Mouse (Mus musculus): ENCODE data around the gene Tmem30b. TPM values are rescaled to one million over a fixed set of nuclear protein-coding genes. Genes with fewer than 3 reads are reported as not detected.

The Tmem30b gene
- polyA plus RNA-seq, 1 experiment from 2014 or later, result 2.4 TPM

DNA sequence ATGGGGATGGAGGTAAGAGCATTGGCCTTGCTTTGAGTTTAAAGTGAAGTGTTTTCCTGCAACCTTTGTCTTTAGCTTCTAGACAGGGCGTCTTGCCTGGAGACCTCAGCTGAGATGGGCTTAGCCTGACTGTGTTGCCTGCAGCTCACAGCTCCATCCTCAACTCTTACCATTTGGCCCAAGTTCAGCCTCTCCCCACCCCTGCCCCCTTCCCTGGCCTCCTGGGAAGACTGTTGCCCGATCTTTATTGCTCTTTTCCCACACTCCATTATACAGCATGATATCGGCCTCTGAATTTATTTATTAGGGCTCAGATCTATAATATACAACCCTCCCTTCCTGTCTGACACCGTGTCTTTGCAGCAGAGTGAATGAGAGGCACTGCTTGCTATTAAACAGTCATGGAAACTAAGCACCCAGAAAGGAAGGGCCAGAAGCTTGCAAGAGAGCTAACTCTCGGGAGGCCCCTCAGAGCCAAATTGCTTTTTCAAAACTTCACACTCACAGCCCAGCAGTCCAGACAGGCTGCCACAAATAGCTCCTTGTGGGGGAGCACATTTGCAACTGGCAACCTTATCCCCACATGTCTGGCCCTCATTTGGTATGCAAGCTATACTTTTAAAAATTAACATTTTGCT, 45.4 kb downstream of the Tmem30b start:
- DNase-seq (ENCODE audit: low spot score), result no peak
- Histone ChIP-seq H3K36me3 (no peaks in the 10 kb centered on the region), H3K4me3 (no peak overlapping the region), H3K27me3 (ENCODE audit: insufficient read depth, poor library complexity, severe bottlenecking) (no peaks in the 10 kb centered on the region), H3K27ac (peak overlapping the region; percentile 59), H3K9me3 (no peaks in the 10 kb centered on the region), H3K4me1 (peaks cover 12% of the 10 kb centered on the region)
- WGBS, result 48% methylated on average over 5 of the region's 5 CpGs

DNA sequence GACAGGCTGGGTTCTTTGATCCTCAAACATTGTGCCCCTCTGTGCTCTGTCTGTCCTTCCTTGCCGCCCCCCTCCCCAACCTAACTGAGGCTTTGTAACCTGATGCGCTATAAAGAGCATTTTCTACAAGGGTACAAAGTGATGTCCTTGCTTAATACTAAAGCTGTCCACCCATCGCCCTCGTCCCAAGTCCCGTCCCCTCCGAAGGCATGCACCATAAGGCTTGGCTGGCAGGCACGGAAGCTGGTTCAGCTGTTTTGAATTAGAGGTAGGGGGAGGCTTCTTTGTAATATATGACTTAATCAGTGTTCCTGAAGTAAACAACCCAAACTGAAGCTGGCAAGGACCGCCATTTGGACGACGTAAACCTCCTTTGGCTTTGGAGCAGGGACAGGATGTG, 51.0 kb downstream of the Tmem30b start:
- WGBS, result 81% methylated on average over 10 of the region's 10 CpGs
- H3K27ac ChIP-seq, result no peak overlapping the region
- H3K4me1 ChIP-seq, result no peaks in the 10 kb centered on the region
- no peaks in the 10 kb centered on the region for H3K9me3 ChIP-seq
- no peaks in the 10 kb centered on the region for H3K27me3 ChIP-seq (ENCODE audit: insufficient read depth, poor library complexity, severe bottlenecking)
- DNase-seq (ENCODE audit: low spot score), result no peak
- no peaks in the 10 kb centered on the region for H3K36me3 ChIP-seq
- H3K4me3 ChIP-seq, result no peak overlapping the region

DNA sequence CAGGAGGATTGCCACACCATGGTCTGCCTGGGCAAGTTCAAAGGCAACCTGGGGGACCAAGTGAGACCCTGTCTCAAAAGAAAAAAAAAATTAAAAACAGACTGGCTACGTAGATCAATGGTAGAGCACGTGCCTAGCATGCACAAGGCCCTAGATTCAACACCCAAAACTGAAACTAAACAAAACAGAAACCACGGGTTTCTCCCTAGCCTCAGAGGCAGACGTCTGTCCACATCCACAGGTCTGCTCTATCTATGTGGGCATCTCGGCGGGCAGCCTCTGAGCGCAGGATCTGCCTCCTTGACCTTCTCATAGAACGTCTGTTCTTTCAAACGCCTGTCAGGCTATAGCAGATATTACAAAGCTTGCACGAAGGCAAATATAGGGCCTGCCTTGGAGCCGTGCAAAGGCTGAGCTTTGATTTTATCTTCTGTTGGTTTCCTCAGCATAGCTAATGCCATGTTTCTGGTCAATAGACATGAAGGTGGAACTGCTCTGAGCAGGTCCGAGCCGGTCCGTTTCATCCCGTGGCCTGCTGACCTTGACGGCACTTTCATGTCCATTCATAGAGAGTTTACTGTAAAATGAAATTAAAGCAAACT, 52.2 kb downstream of the Tmem30b start:
- Histone ChIP-seq H3K4me1 (no peaks in the 10 kb centered on the region), H3K27ac (no peak overlapping the region), H3K4me3 (no peak overlapping the region), H3K36me3 (no peaks in the 10 kb centered on the region), H3K27me3 (ENCODE audit: insufficient read depth, poor library complexity, severe bottlenecking) (no peaks in the 10 kb centered on the region), H3K9me3 (no peaks in the 10 kb centered on the region)
- no peak for DNase-seq (ENCODE audit: low spot score)
- WGBS, result 84% methylated on average over 16 of the region's 16 CpGs

Other genes starting within 250 kb of the Tmem30b start
- 15.8 and 16.9 TPM in 2 replicates for gene Prkch, start 38.4 kb upstream of the Tmem30b start, polyA plus RNA-seq (2016; fragmentation: Nextera tagmentation; extraction: Ambion mirVana)

All from heart, embryonic 10.5 days (tissue).